Mouse (Mus musculus) embryonic facial prominence, embryonic 13.5 days (tissue): ENCODE measurements at regions not wholly inside any gene's neighbourhood (a gene's known extent, or its start where the extent isn't known, plus 50 kb on each side); places are given as distances from the start of the nearest gene placed in this dataset.

ENCODE experiments used
- ATAC-seq: fragments of 200-750 bp; cut with Nextera tagmentation; 2 replicates; pipeline ENCODE4 v1.8.0; 2017; ENCODE audit warnings: low read depth; ENCODE audit not compliant: insufficient number of reproducible peaks, insufficient read depth, low FRiP score, low TSS enrichment
- H3K27ac ChIP-seq: fragments of 300-500 bp; sonication (generic); 2 replicates; pipeline ENCODE4 v1.5.1; 2015; ENCODE audit warnings: moderate library complexity, mild to moderate bottlenecking, inconsistent platforms
- H3K27me3 ChIP-seq: fragments of 300-500 bp; sonication (generic); 2 replicates; pipeline ENCODE4 v1.6.1; 2015; ENCODE audit warnings: mild to moderate bottlenecking, inconsistent platforms
- H3K36me3 ChIP-seq: fragments of 300-500 bp; sonication (generic); 2 replicates; pipeline ENCODE4 v1.6.1; 2015; ENCODE audit warnings: mild to moderate bottlenecking, inconsistent platforms
- H3K4me1 ChIP-seq: fragments of 300-500 bp; sonication (generic); 2 replicates; pipeline ENCODE4 v1.6.1; 2015; ENCODE audit warnings: inconsistent platforms
- H3K4me2 ChIP-seq: fragments of 300-500 bp; sonication (generic); 2 replicates; pipeline ENCODE4 v1.6.1; 2015; ENCODE audit warnings: moderate library complexity, mild to moderate bottlenecking, inconsistent platforms
- H3K4me3 ChIP-seq: fragments of 300-500 bp; sonication (generic); 2 replicates; pipeline ENCODE4 v1.5.1; 2015; ENCODE audit warnings: mild to moderate bottlenecking, inconsistent platforms
- H3K9ac ChIP-seq: fragments of 300-500 bp; sonication (generic); 2 replicates; pipeline ENCODE4 v1.6.1; 2015; ENCODE audit warnings: mild to moderate bottlenecking, inconsistent platforms
- H3K9me3 ChIP-seq: fragments of 300-500 bp; sonication (generic); 2 replicates; pipeline ENCODE4 v1.6.1; 2016; ENCODE audit warnings: inconsistent platforms
- WGBS: fragments of 180-500 bp; shearing (Covaris S2); methylation state at CpG from one replicate; pipeline ENCODE4 v1.1.7; 2015; ENCODE audit warnings: mixed read lengths; 5-methylcytosine and 5-hydroxymethylcytosine counted together

- WGBS = 71% methylated on average over 3 of the region's 3 CpGs
- H3K9me3 ChIP-seq = no peaks in the 10 kb centered on the region
- no peak overlapping the region for H3K4me3 ChIP-seq
- no peak overlapping the region for H3K4me2 ChIP-seq
- no peak for ATAC-seq
- no peak overlapping the region for H3K9ac ChIP-seq
- H3K4me1 ChIP-seq = no peaks in the 10 kb centered on the region
- H3K27ac ChIP-seq = no peak overlapping the region
- H3K27me3 ChIP-seq = no peaks in the 10 kb centered on the region
- H3K36me3 ChIP-seq = no peaks in the 10 kb centered on the region
Measured at GRCm38 (mm10) chr3:80372436-80372835, 430.2 kb downstream of the Gria2 start.

GRCm38 (mm10) chr3:80385986-80386385 lies 416.6 kb downstream of the Gria2 start:
- no peak overlapping the region for H3K9ac ChIP-seq
- H3K36me3 ChIP-seq = no peaks in the 10 kb centered on the region
- WGBS = 86% methylated on average over 2 of the region's 2 CpGs

DNA sequence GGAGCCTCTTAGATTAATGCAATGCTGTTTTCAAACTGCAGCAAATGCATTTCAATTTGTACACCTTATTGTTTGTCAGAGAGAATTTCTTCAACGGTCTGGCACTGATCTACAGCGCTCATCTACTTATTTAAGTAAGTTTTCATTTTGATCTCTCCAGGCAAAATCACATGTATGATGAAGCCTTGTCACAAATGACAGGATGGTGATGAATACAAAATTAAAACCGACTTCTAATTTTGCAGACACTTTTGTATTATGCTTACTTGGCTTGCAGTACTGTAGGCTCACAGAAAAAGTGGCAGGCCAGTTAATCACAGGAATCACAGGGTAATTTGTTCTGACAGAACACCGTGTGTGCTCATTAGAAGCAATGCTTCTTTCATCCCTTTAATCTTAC lies 406.4 kb downstream of the Gria2 start:
- Histone ChIP-seq H3K27me3 (no peaks in the 10 kb centered on the region), H3K36me3 (no peaks in the 10 kb centered on the region), H3K27ac (no peak overlapping the region), H3K9ac (no peak overlapping the region), H3K4me1 (no peaks in the 10 kb centered on the region), H3K9me3 (no peaks in the 10 kb centered on the region), H3K4me3 (no peak overlapping the region), H3K4me2 (no peak overlapping the region)
- WGBS = 56% methylated on average over 4 of the region's 4 CpGs
- no peak for ATAC-seq

More at GRCm38 (mm10) chr3:80385986-80386385, 416.6 kb downstream of the Gria2 start:
- Histone ChIP-seq H3K4me3 (no peak overlapping the region), H3K9me3 (no peaks in the 10 kb centered on the region), H3K4me2 (no peak overlapping the region), H3K4me1 (no peaks in the 10 kb centered on the region), H3K27me3 (no peaks in the 10 kb centered on the region), H3K27ac (no peak overlapping the region)
- ATAC-seq = no peak

- no peaks in the 10 kb centered on the region for H3K9me3 ChIP-seq
- H3K4me3 ChIP-seq = no peak overlapping the region
- no peaks in the 10 kb centered on the region for H3K36me3 ChIP-seq
- H3K27me3 ChIP-seq = no peaks in the 10 kb centered on the region
- no peak overlapping the region for H3K4me2 ChIP-seq
- 73% methylated on average over 3 of the region's 3 CpGs for WGBS
- no peaks in the 10 kb centered on the region for H3K4me1 ChIP-seq
- no peak overlapping the region for H3K27ac ChIP-seq
- no peak overlapping the region for H3K9ac ChIP-seq
- no peak for ATAC-seq
Measured at GRCm38 (mm10) chr3:80420453-80420852, 382.2 kb downstream of the Gria2 start.

- Histone ChIP-seq H3K4me3 (no peak overlapping the region), H3K27me3 (no peaks in the 10 kb centered on the region), H3K9ac (no peak overlapping the region), H3K4me2 (no peak overlapping the region), H3K36me3 (no peaks in the 10 kb centered on the region), H3K9me3 (no peaks in the 10 kb centered on the region), H3K4me1 (no peaks in the 10 kb centered on the region), H3K27ac (no peak overlapping the region)
- ATAC-seq = no peak
- 92% methylated on average over 3 of the region's 3 CpGs for WGBS
Measured at GRCm38 (mm10) chr3:80421461-80421860, 381.2 kb downstream of the Gria2 start.

DNA sequence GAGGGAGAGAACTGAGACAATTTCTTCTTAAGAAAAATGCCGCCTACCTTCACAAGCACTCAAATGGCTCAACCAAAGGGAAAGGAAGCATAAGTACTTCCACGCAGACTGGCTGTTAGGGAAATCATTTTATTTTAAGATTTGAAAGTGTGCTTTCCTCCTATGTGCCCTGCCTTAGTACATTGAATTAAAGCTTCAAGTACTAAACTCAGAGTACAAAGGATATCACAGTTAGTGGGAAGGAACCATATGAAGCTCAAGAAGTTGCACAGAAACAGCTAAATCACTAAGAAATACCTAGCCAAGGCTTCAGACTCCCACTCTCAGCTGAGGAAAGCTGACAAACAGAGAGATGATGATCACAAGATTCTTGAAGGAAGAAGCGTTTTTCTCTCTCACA lies 380.5 kb downstream of the Gria2 start:
- Histone ChIP-seq H3K36me3 (no peaks in the 10 kb centered on the region), H3K9me3 (no peaks in the 10 kb centered on the region), H3K9ac (no peak overlapping the region), H3K4me3 (no peak overlapping the region), H3K4me1 (no peaks in the 10 kb centered on the region), H3K4me2 (no peak overlapping the region), H3K27me3 (no peaks in the 10 kb centered on the region), H3K27ac (no peak overlapping the region)
- no peak for ATAC-seq
- 81% methylated on average over 3 of the region's 3 CpGs for WGBS

DNA sequence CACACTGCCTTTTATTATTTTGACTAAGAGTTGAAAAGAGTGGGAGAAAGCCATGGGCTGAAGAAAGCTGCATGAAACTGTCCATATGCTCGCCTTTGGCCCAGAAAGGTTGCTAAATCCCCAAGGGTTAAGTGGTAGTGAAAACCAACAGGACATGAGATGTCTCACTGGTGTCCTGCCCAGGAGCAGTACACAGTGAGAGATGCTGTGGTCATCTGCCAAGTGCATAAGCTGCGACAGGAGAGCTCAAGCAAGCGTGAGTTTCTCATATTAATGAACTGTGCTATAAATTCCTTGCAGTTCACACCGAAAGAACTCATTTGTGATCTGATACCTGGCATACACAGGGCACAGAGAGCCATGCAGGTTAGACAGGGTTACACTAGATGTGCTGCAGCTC lies 380.0 kb downstream of the Gria2 start:
- Histone ChIP-seq H3K4me3 (no peak overlapping the region), H3K9me3 (no peaks in the 10 kb centered on the region), H3K4me1 (no peaks in the 10 kb centered on the region), H3K9ac (no peak overlapping the region), H3K27me3 (no peaks in the 10 kb centered on the region), H3K4me2 (no peak overlapping the region), H3K36me3 (no peaks in the 10 kb centered on the region), H3K27ac (no peak overlapping the region)
- no peak for ATAC-seq
- 77% methylated on average over 4 of the region's 4 CpGs for WGBS
